ENCODE assay signal across 25 mouse cellular contexts in genomic region chr6:136782761-136783160, GRCm38 (mm10). TPM values are rescaled to one million over a fixed set of nuclear protein-coding genes. Genes with fewer than 3 reads are reported as not detected.
DNase-seq lines count a peak whose midpoint lies in the region; ATAC-seq and TF ChIP-seq lines count a peak whose summit lies in the region.
"Had no signal": no experiment of that assay in that cellular context is flagged by ENCODE, and none has a peak within 500 bp of the region (broad histone marks: within the 10 kb centered on the region; RNA-seq: fewer than 3 reads in every experiment).

No protein-coding gene starts in this region.

- 0 out of 2 replicates have a peak, but pooled peaks have one; percentile 28 for ATAC-seq in lung, embryonic 14.5 days (ENCODE audit: insufficient read depth)
- ATAC-seq: forebrain, embryonic 15.5 days had no signal

- no peak overlapping the region for H3K4me2 ChIP-seq in lung, embryonic 14.5 days
- H3K4me2 ChIP-seq: forebrain, embryonic 15.5 days; hindbrain, embryonic 12.5 days; limb, embryonic 15.5 days had no signal

- no peak for TF ChIP-seq CTCF in lung, embryonic 14.5 days (IDR thresholded peaks at IDR 0.05; ENCODE audit: low read depth)

- H3K27ac ChIP-seq in lung, embryonic 14.5 days (ENCODE audit: low read depth), result no peak overlapping the region
- H3K27ac ChIP-seq: embryonic facial prominence, embryonic 10.5 days; forebrain, embryonic 15.5 days; heart, adult 2 months; hindbrain, embryonic 12.5 days; limb, embryonic 15.5 days; liver, embryonic 14.5 days had no signal

- no peaks in the 10 kb centered on the region for H3K9me3 ChIP-seq in lung, embryonic 14.5 days (ENCODE audit: low read depth, low read length)
- H3K9me3 ChIP-seq: embryonic facial prominence, embryonic 10.5 days; forebrain, embryonic 15.5 days; hindbrain, embryonic 12.5 days; limb, embryonic 15.5 days had no signal

- H3K27me3 ChIP-seq in lung, embryonic 14.5 days (ENCODE audit: insufficient read depth, low read length), result no peaks in the 10 kb centered on the region
- H3K27me3 ChIP-seq: forebrain, embryonic 15.5 days; hindbrain, embryonic 12.5 days; limb, embryonic 15.5 days had no signal

- no peak overlapping the region for H3K4me3 ChIP-seq in lung, embryonic 14.5 days (ENCODE audit: low read depth, low read length)
- H3K4me3 ChIP-seq: embryonic facial prominence, embryonic 10.5 days; forebrain, embryonic 15.5 days; heart, adult 2 months; hindbrain, embryonic 12.5 days; limb, embryonic 15.5 days had no signal

- peaks cover 4% of the 10 kb centered on the region; the same call in 1 of the 2 replicates for H3K4me1 ChIP-seq in lung, embryonic 14.5 days (ENCODE audit: insufficient read depth)
- H3K4me1 ChIP-seq: embryonic facial prominence, embryonic 10.5 days; forebrain, embryonic 15.5 days; hindbrain, embryonic 12.5 days had no signal

- WGBS in lung, embryonic 14.5 days, result 71% methylated on average over 9 of the region's 9 CpGs

- no peak overlapping the region for H3K9ac ChIP-seq in lung, embryonic 14.5 days
- H3K9ac ChIP-seq: forebrain, embryonic 15.5 days; hindbrain, embryonic 12.5 days; limb, embryonic 15.5 days; liver, embryonic 14.5 days had no signal

- H3K36me3 ChIP-seq in lung, embryonic 14.5 days (ENCODE audit: insufficient read depth), result no peaks in the 10 kb centered on the region
- H3K36me3 ChIP-seq: embryonic facial prominence, embryonic 10.5 days; forebrain, embryonic 15.5 days; hindbrain, embryonic 12.5 days; limb, embryonic 15.5 days had no signal

- peak; percentile 55 for DNase-seq in heart, adult 11 months
- no peak for DNase-seq in heart, adult 8-10 months (ENCODE audit: low spot score)
- no peak for DNase-seq in lung, embryonic 14.5 days
- no peak for DNase-seq in lung, adult 18-20 months
- peak; percentile 62 to 79 for DNase-seq in right cerebral cortex, postnatal 10 days (ENCODE audit: low spot score in 2 of 2)
- no peak for DNase-seq in cerebellum, adult 9-10 months
- DNase-seq in kidney, postnatal 25 days, result no peak
- DNase-seq: adrenal gland, postnatal 10 days; cerebellum, adult 9-11 months; gastrocnemius, postnatal 25 days; heart, adult 2 months; kidney, adult 8-10 months; kidney, postnatal 36 days; lung, postnatal 4 days; midbrain, embryonic 14.5 days; spleen, adult 18-20 months; thymus, postnatal 4 days had no signal

RNA-seq across cellular contexts. Expression of gene Gucy2c, which starts 1.2 kb away (rescaled TPM):
- not detected for total RNA-seq in heart, adult 8-10 months (2022)
- polyA plus RNA-seq in lung, embryonic 14.5 days (2014; fragmentation: Nextera tagmentation; extraction: Ambion mirVana), result 0.08 and 0.14 TPM in 2 replicates
- total RNA-seq: gastrocnemius, postnatal 25 days; heart, adult 2 months; heart, postnatal 25 days; megakaryocyte-erythroid progenitor cell, adult 5-6 weeks had no signal
- polyA plus RNA-seq: heart, adult 2 months; heart, embryonic 14.5 days had no signal

RNA-seq across cellular contexts. Expression of gene Hist4h4, which starts 21.5 kb away (rescaled TPM):
- 1 to 10 TPM; 5.9 to 8.4 (median 6.9) TPM for total RNA-seq in heart, adult 8-10 months (2022)
- 1.7 and 2.1 TPM in 2 replicates for polyA plus RNA-seq in lung, embryonic 14.5 days (2014; fragmentation: Nextera tagmentation; extraction: Ambion mirVana)

RNA-seq across cellular contexts. Expression of gene H2afj, which starts 25.3 kb away (rescaled TPM):
- 10 to 100 TPM; 20.6 to 35.7 (median 31.6) TPM for total RNA-seq in heart, adult 8-10 months (2022)
- 106 and 108 TPM in 2 replicates for polyA plus RNA-seq in lung, embryonic 14.5 days (2014; fragmentation: Nextera tagmentation; extraction: Ambion mirVana)

RNA-seq across cellular contexts. Expression of gene BC049715, which starts 44.7 kb away (rescaled TPM):
- total RNA-seq in heart, adult 8-10 months (2022), result 1 to 10 TPM in 1 of 4 experiments, under 1 TPM in 3; 0.89 to 1.6 (median 0.94) TPM
- 1.5 and 1.9 TPM in 2 replicates for polyA plus RNA-seq in lung, embryonic 14.5 days (2014; fragmentation: Nextera tagmentation; extraction: Ambion mirVana)
- total RNA-seq: gastrocnemius, postnatal 25 days had no signal

RNA-seq across cellular contexts. Expression of gene Wbp11, which starts 45.3 kb away (rescaled TPM):
- total RNA-seq in heart, adult 8-10 months (2022), result 10 to 100 TPM; 60.9 to 70.3 (median 65.5) TPM
- 130 and 134 TPM in 2 replicates for polyA plus RNA-seq in lung, embryonic 14.5 days (2014; fragmentation: Nextera tagmentation; extraction: Ambion mirVana)

Comparison
In these comparisons a context has a peak if more than half of its experiments do, and no peak if none do; other contexts are left out.
1. DNase-seq: peak in heart, adult 11 months (single experiment) and right cerebral cortex, postnatal 10 days (2 of 2); none in heart, adult 8-10 months (single experiment), lung, embryonic 14.5 days (single experiment), lung, adult 18-20 months (0 of 2), cerebellum, adult 9-10 months (single experiment) and kidney, postnatal 25 days (0 of 2).